Comparison of ENCODE assay signal across 17 mouse cellular contexts in genomic region chr8:71702923-71703322, GRCm38 (mm10). TPM values are rescaled to one million over a fixed set of nuclear protein-coding genes. Genes with fewer than 3 reads are reported as not detected.
DNase-seq lines count a peak whose midpoint lies in the region; ATAC-seq and TF ChIP-seq lines count a peak whose summit lies in the region.
"Had no signal": no experiment of that assay in that cellular context is flagged by ENCODE, and none has a peak within 500 bp of the region (broad histone marks: within the 10 kb centered on the region; RNA-seq: fewer than 3 reads in every experiment).

No protein-coding gene starts in this region.

- H3K4me3 ChIP-seq in MEL (ENCODE audit: control insufficient read depth in 1 of 2, insufficient read depth in 1 of 2, low read depth in 2 of 2, low read length in 2 of 2), result peak overlapping the region; percentile 20 to 38
- no peak overlapping the region; the same call in 1 of the 2 replicates for H3K4me3 ChIP-seq in intestine, embryonic 16.5 days (ENCODE audit: low read length)
- H3K4me3 ChIP-seq: forebrain, embryonic 10.5 days; heart, embryonic 10.5 days; hindbrain, embryonic 12.5 days had no signal

- no peak for TF ChIP-seq POLR2A in MEL (IDR thresholded peaks at IDR 0.05; ENCODE audit: control insufficient read depth in 1 of 2, insufficient read depth in 1 of 2, low read depth in 1 of 2, low read length in 2 of 2, poor library complexity in 1 of 2)

- peaks cover 10 to 21% of the 10 kb centered on the region in 2 experiments for H3K4me1 ChIP-seq in MEL (ENCODE audit: control insufficient read depth in 1 of 2, insufficient read depth in 2 of 2, low read length in 2 of 2)
- peaks cover 13% of the 10 kb centered on the region; the same call in 1 of the 2 replicates for H3K4me1 ChIP-seq in intestine, embryonic 16.5 days (ENCODE audit: control insufficient read depth, insufficient read depth, low read length)
- H3K4me1 ChIP-seq: hindbrain, embryonic 12.5 days had no signal

- peak in 1 of 3 experiments; percentile 23; a peak in 2 of 6 replicates for TF ChIP-seq CTCF in MEL (IDR thresholded peaks at IDR 0.05 in 2 of 3, conservative IDR thresholded peaks at IDR 0.05 in 1 of 3; ENCODE audit: control insufficient read depth in 1 of 3, insufficient read depth in 1 of 3, low read depth in 2 of 3, low read length in 3 of 3, poor library complexity in 1 of 3, severe bottlenecking in 1 of 3)

- DNase-seq in MEL (ENCODE audit: low read depth, low spot score), result peak; percentile 65
- DNase-seq in c-Kit-negative CD71-positive TER-119-positive erythroid progenitor cells, embryonic 14.5 days (ENCODE audit: low read depth, low spot score), result peak; percentile 66
- DNase-seq in layer of hippocampus, adult 11-12 months (ENCODE audit: low spot score), result no peak
- no peak for DNase-seq in left cerebral cortex, adult 8-10 months (ENCODE audit: low spot score in 2 of 2)
- no peak for DNase-seq in frontal cortex, postnatal 25 days (ENCODE audit: low spot score in 2 of 2)
- DNase-seq in gastrocnemius, postnatal 25 days, result no peak
- DNase-seq: adrenal gland, adult 8-10 months; cerebellum, adult 18-20 months; kidney, adult 8-10 months; thymus, postnatal 4 days had no signal

- peak; percentile 66 to 71 for TF ChIP-seq EP300 in MEL (IDR thresholded peaks at IDR 0.05; ENCODE audit: low read depth in 1 of 2, low read length in 2 of 2)

- peak overlapping the region; percentile 39 for H3K27ac ChIP-seq in MEL (ENCODE audit: control insufficient read depth, low read depth, low read length)
- H3K27ac ChIP-seq in intestine, embryonic 16.5 days (ENCODE audit: low read length), result peak overlapping the region; percentile 82
- H3K27ac ChIP-seq: forebrain, embryonic 10.5 days; heart, embryonic 10.5 days; hindbrain, embryonic 12.5 days had no signal

- 0 out of 2 replicates have a peak overlapping the region, but pooled peaks have one; percentile 42 for H3K4me2 ChIP-seq in intestine, embryonic 16.5 days (ENCODE audit: low read depth, low read length)
- H3K4me2 ChIP-seq: hindbrain, embryonic 12.5 days had no signal

- H3K9ac ChIP-seq in MEL (ENCODE audit: control insufficient read depth, low read depth, low read length, poor library complexity, severe bottlenecking), result peak overlapping the region; percentile 51; the same call in 1 of the 2 replicates
- H3K9ac ChIP-seq in intestine, embryonic 16.5 days (ENCODE audit: low read depth, low read length), result no peak overlapping the region; the same call in 1 of the 2 replicates
- H3K9ac ChIP-seq: hindbrain, embryonic 12.5 days had no signal

- ATAC-seq in intestine, embryonic 16.5 days, result peak; percentile 54
- ATAC-seq in megakaryocyte progenitor cell, adult 5-6 weeks (replicated peaks; ENCODE audit: poor library complexity), result peak; percentile 82
- ATAC-seq: midbrain, embryonic 16.5 days had no signal

- no peaks in the 10 kb centered on the region for H3K9me3 ChIP-seq in MEL (replicated peaks; ENCODE audit: insufficient read depth, low read length)
- no peaks in the 10 kb centered on the region for H3K9me3 ChIP-seq in intestine, embryonic 16.5 days (ENCODE audit: control insufficient read depth, low read length)
- H3K9me3 ChIP-seq: forebrain, embryonic 10.5 days; heart, embryonic 10.5 days; hindbrain, embryonic 12.5 days had no signal

- no peak for TF ChIP-seq RAD21 in MEL (IDR thresholded peaks at IDR 0.05; ENCODE audit: low read depth, low read length)

- 61% methylated on average over 3 of the region's 3 CpGs for WGBS in intestine, embryonic 16.5 days

- peaks cover 0 to 8% of the 10 kb centered on the region in 2 experiments; a peak in 2 of 4 replicates for H3K36me3 ChIP-seq in MEL (ENCODE audit: control insufficient read depth in 1 of 2, insufficient read depth in 2 of 2, low read length in 2 of 2)
- no peaks in the 10 kb centered on the region for H3K36me3 ChIP-seq in intestine, embryonic 16.5 days (ENCODE audit: control insufficient read depth, insufficient read depth, low read length)
- H3K36me3 ChIP-seq: forebrain, embryonic 10.5 days; heart, embryonic 10.5 days; hindbrain, embryonic 12.5 days had no signal

- no peaks in the 10 kb centered on the region for H3K27me3 ChIP-seq in MEL (ENCODE audit: control insufficient read depth in 1 of 2, insufficient read depth in 2 of 2, low read length in 2 of 2)
- peaks cover 11% of the 10 kb centered on the region; the same call in 1 of the 2 replicates for H3K27me3 ChIP-seq in intestine, embryonic 16.5 days (replicated peaks; ENCODE audit: control insufficient read depth, insufficient read depth, low read length)

- no peaks in the 10 kb centered on the region for H3K79me2 ChIP-seq in MEL (ENCODE audit: control insufficient read depth, insufficient read depth, low read length, poor library complexity)

TF ChIP-seq in MEL, 35 proteins besides CTCF, POLR2A, EP300 and RAD21 (continues in another document):
- TF ChIP-seq RCOR1 (IDR thresholded peaks at IDR 0.05; ENCODE audit: low read depth, low read length) (no peak), ZMIZ1 (IDR thresholded peaks at IDR 0.05; ENCODE audit: low read depth, low read length) (no peak), MAZ (IDR thresholded peaks at IDR 0.05; ENCODE audit: low read depth, low read length) (no peak), ELF1 (IDR thresholded peaks at IDR 0.05; ENCODE audit: low read depth, low read length) (no peak), TCF12 (IDR thresholded peaks at IDR 0.05; ENCODE audit: low read depth, low read length) (peak; percentile 55), ZKSCAN1 (IDR thresholded peaks at IDR 0.05; ENCODE audit: low read depth, low read length) (no peak), E2F4 (IDR thresholded peaks at IDR 0.05; ENCODE audit: borderline replicate concordance, low read depth, low read length) (no peak), SIN3A (IDR thresholded peaks at IDR 0.05; ENCODE audit: low read length) (peak; percentile 58), ETS1 (IDR thresholded peaks at IDR 0.05; ENCODE audit: low read depth, low read length) (peak; percentile 78), TAL1 (IDR thresholded peaks at IDR 0.05; ENCODE audit: low read length) (peak; percentile 14; the same call in 1 of the 2 replicates), MAFK (IDR thresholded peaks at IDR 0.05; ENCODE audit: borderline replicate concordance, low read depth, low read length) (no peak), NRF1 (IDR thresholded peaks at IDR 0.05; ENCODE audit: insufficient read depth, low read depth, low read length, poor library complexity, severe bottlenecking) (no peak), MAX (IDR thresholded peaks at IDR 0.05; ENCODE audit: low read length) (no peak), NELFE (IDR thresholded peaks at IDR 0.05; ENCODE audit: low read depth, low read length) (no peak), TBP (IDR thresholded peaks at IDR 0.05; ENCODE audit: low read depth, low read length) (peak; percentile 21; the same call in 1 of the 2 replicates)

RNA-seq across cellular contexts. Expression of gene B3gnt3, which starts 1.3 kb away (rescaled TPM):
- total RNA-seq in MEL (2012; rRNA removed), result 0.10 and 0.19 TPM in 2 replicates
- under 1 TPM in 1 of 2 experiments, not detected in 1; 0.84 TPM for polyA plus RNA-seq in MEL (2012; ENCODE audit: insufficient read depth in 1 of 2, insufficient read length in 2 of 2, low read depth in 1 of 2, low replicate concordance in 2 of 2, missing spikeins in 1 of 2)
- 19.2 and 20.9 TPM in 2 replicates for polyA plus RNA-seq in intestine, embryonic 16.5 days (2015; fragmentation: Nextera tagmentation; extraction: Ambion mirVana)
- 0.15 and 0.54 TPM in 2 replicates for total RNA-seq in megakaryocyte progenitor cell, adult 5-6 weeks (2015)
- 0.12 and 0.34 TPM in 2 replicates for total RNA-seq in megakaryocyte progenitor cell, adult 5-6 weeks (2017)
- under 1 TPM; 0.41 to 0.88 (median 0.70) TPM for total RNA-seq in left cerebral cortex, adult 8-10 months (2022)
- 1 to 10 TPM; 1.5 to 3.8 TPM for total RNA-seq in gastrocnemius, postnatal 25 days (2021)

RNA-seq across cellular contexts. Expression of gene Insl3, which starts 13.9 kb away (rescaled TPM):
- 0.54 and 0.69 TPM in 2 replicates for total RNA-seq in MEL (2012; rRNA removed)
- 1 to 10 TPM in 1 of 2 experiments, not detected in 1; 4.4 TPM for polyA plus RNA-seq in MEL (2012; ENCODE audit: insufficient read depth in 1 of 2, insufficient read length in 2 of 2, low read depth in 1 of 2, low replicate concordance in 2 of 2, missing spikeins in 1 of 2)
- 2.4 and 2.5 TPM in 2 replicates for polyA plus RNA-seq in intestine, embryonic 16.5 days (2015; fragmentation: Nextera tagmentation; extraction: Ambion mirVana)
- 7.1 and 7.2 TPM in 2 replicates for total RNA-seq in megakaryocyte progenitor cell, adult 5-6 weeks (2015)
- 1.2 and 1.8 TPM in 2 replicates for total RNA-seq in megakaryocyte progenitor cell, adult 5-6 weeks (2017)
- total RNA-seq in left cerebral cortex, adult 8-10 months (2022), result 1 to 10 TPM; 1.4 to 3.2 (median 2.1) TPM
- total RNA-seq in gastrocnemius, postnatal 25 days (2021), result 1 to 10 TPM in 1 of 2 experiments, under 1 TPM in 1; 0.49 to 2.7 TPM
- polyA plus RNA-seq: hindbrain, embryonic 12.5 days; limb, embryonic 11.5 days had no signal

RNA-seq across cellular contexts. Expression of gene Fcho1, which starts 22.6 kb away (rescaled TPM):
- 2.3 and 3.7 TPM in 2 replicates for total RNA-seq in MEL (2012; rRNA removed)
- polyA plus RNA-seq in MEL (2012; ENCODE audit: insufficient read depth in 1 of 2, insufficient read length in 2 of 2, low read depth in 1 of 2, low replicate concordance in 2 of 2, missing spikeins in 1 of 2), result 1 to 10 TPM in 1 of 2 experiments, not detected in 1; 6.8 TPM
- polyA plus RNA-seq in intestine, embryonic 16.5 days (2015; fragmentation: Nextera tagmentation; extraction: Ambion mirVana), result 5.0 and 6.4 TPM in 2 replicates
- total RNA-seq in megakaryocyte progenitor cell, adult 5-6 weeks (2015), result 49.8 and 51.5 TPM in 2 replicates
- 83.6 and 91.1 TPM in 2 replicates for total RNA-seq in megakaryocyte progenitor cell, adult 5-6 weeks (2017)
- total RNA-seq in left cerebral cortex, adult 8-10 months (2022), result 100 to 1,000 TPM; 150 to 181 (median 159) TPM
- not detected for total RNA-seq in gastrocnemius, postnatal 25 days (2021)

RNA-seq across cellular contexts. Expression of gene Jak3, which starts 26.8 kb away (rescaled TPM):
- 4.2 and 5.1 TPM in 2 replicates for total RNA-seq in MEL (2012; rRNA removed)
- 10 to 100 TPM in 1 of 2 experiments, not detected in 1; 12.4 TPM for polyA plus RNA-seq in MEL (2012; ENCODE audit: insufficient read depth in 1 of 2, insufficient read length in 2 of 2, low read depth in 1 of 2, low replicate concordance in 2 of 2, missing spikeins in 1 of 2)
- polyA plus RNA-seq in intestine, embryonic 16.5 days (2015; fragmentation: Nextera tagmentation; extraction: Ambion mirVana), result 11.5 and 13.5 TPM in 2 replicates
- total RNA-seq in megakaryocyte progenitor cell, adult 5-6 weeks (2015), result 9.3 and 11.8 TPM in 2 replicates
- total RNA-seq in megakaryocyte progenitor cell, adult 5-6 weeks (2017), result 7.7 and 9.9 TPM in 2 replicates
- 1 to 10 TPM; 4.4 to 7.3 (median 6.1) TPM for total RNA-seq in left cerebral cortex, adult 8-10 months (2022)
- 1 to 10 TPM; 1.9 to 3.0 TPM for total RNA-seq in gastrocnemius, postnatal 25 days (2021)

RNA-seq across cellular contexts. Expression of gene Unc13a, which starts 31.4 kb away (rescaled TPM):
- total RNA-seq in MEL (2012; rRNA removed), result 0.81 and 0.92 TPM in 2 replicates
- polyA plus RNA-seq in MEL (2012; ENCODE audit: insufficient read depth in 1 of 2, insufficient read length in 2 of 2, low read depth in 1 of 2, low replicate concordance in 2 of 2, missing spikeins in 1 of 2), result 1 to 10 TPM in 1 of 2 experiments, not detected in 1; 3.6 TPM
- polyA plus RNA-seq in intestine, embryonic 16.5 days (2015; fragmentation: Nextera tagmentation; extraction: Ambion mirVana), result 0.98 and 1.2 TPM in 2 replicates
- total RNA-seq in megakaryocyte progenitor cell, adult 5-6 weeks (2015), result 0.64 and 1.8 TPM in 2 replicates
- total RNA-seq in megakaryocyte progenitor cell, adult 5-6 weeks (2017), result 0.79 and 0.98 TPM in 2 replicates
- total RNA-seq in left cerebral cortex, adult 8-10 months (2022), result 100 to 1,000 TPM; 237 to 269 (median 246) TPM
- under 1 TPM in 1 of 2 experiments, not detected in 1; 0.29 TPM for total RNA-seq in gastrocnemius, postnatal 25 days (2021)

Comparison
In these comparisons a context has a peak if more than half of its experiments do, and no peak if none do; other contexts are left out.
1. DNase-seq: peak in MEL (single experiment) and c-Kit-negative CD71-positive TER-119-positive erythroid progenitor cells, embryonic 14.5 days (single experiment); none in layer of hippocampus, adult 11-12 months (single experiment), left cerebral cortex, adult 8-10 months (0 of 2), frontal cortex, postnatal 25 days (0 of 2) and gastrocnemius, postnatal 25 days (single experiment).
2. RNA of gene Fcho1, which starts 22.6 kb away (total RNA-seq): 150 to 181 TPM in left cerebral cortex, adult 8-10 months and 49.8 to 91.1 TPM in megakaryocyte progenitor cell, adult 5-6 weeks; 2.3 to 3.7 TPM in MEL and not detected in gastrocnemius, postnatal 25 days; every median in the first group is over 10 times any median in the second.